Mouse (Mus musculus) common myeloid progenitor, adult 5-6 weeks (primary cell): ENCODE data around the gene Trappc13. TPM values are rescaled to one million over a fixed set of nuclear protein-coding genes. Genes with fewer than 3 reads are reported as not detected.

Experiments used
- ATAC-seq: replicated peaks from 2 replicates; pipeline ENCODE4 v1.8.0; 2016; ENCODE audit warnings: low read depth, mild to moderate bottlenecking, moderate TSS enrichment, inconsistent platforms; ENCODE audit not compliant: poor library complexity, severe bottlenecking
- total RNA-seq: library from RNA; stranded (forward); fragments of 200-1000, 187-1606 nt; gene quantifications from 2 replicates; pipeline ENCODE4 v1.2.3, GENCODE M21; 2017

Gene Trappc13
- total RNA-seq, 1 experiment from 2014 or later: 61.8 TPM

GRCm38 (mm10) chr13:104122078-104122840, 56.0 kb downstream of the Trappc13 start:
- ATAC-seq: no peak

- ATAC-seq: no peak
Measured at GRCm38 (mm10) chr13:104114827-104115226, 63.4 kb downstream of the Trappc13 start.

- ATAC-seq: no peak
Measured at GRCm38 (mm10) chr13:104113782-104114181, 64.5 kb downstream of the Trappc13 start.

- no peak for ATAC-seq
Measured at GRCm38 (mm10) chr13:104112266-104112900, 65.9 kb downstream of the Trappc13 start.

- no peak for ATAC-seq
Measured at GRCm38 (mm10) chr13:104110526-104110925, 67.7 kb downstream of the Trappc13 start.

GRCm38 (mm10) chr13:104109816-104110521, 68.3 kb downstream of the Trappc13 start:
- ATAC-seq: peak; percentile 8; the same call in 1 of the 2 replicates

- ATAC-seq: peak; percentile 93
Measured at GRCm38 (mm10) chr13:104109288-104109815, 68.9 kb downstream of the Trappc13 start, which contains the start of the genes Nln and Sgtb. Gene Nln (minus strand): TSS chr13:104109614. Gene Sgtb (plus strand): TSS chr13:104109741.

- ATAC-seq: peak; percentile 28
Measured at GRCm38 (mm10) chr13:104108651-104109287, 69.5 kb downstream of the Trappc13 start.

- ATAC-seq: peak; percentile 69
Measured at GRCm38 (mm10) chr13:104101606-104102235, 76.5 kb downstream of the Trappc13 start.

GRCm38 (mm10) chr13:104100416-104100815, 77.9 kb downstream of the Trappc13 start:
- ATAC-seq: no peak

GRCm38 (mm10) chr13:104097190-104097589, 81.1 kb downstream of the Trappc13 start:
- ATAC-seq: no peak

GRCm38 (mm10) chr13:104095955-104096354, 82.3 kb downstream of the Trappc13 start:
- no peak for ATAC-seq

- peak; percentile 61 for ATAC-seq
Measured at GRCm38 (mm10) chr13:104094531-104095385, 83.5 kb downstream of the Trappc13 start.

Other genes starting within 250 kb of the Trappc13 start
- gene Nln, start 68.9 kb downstream of the Trappc13 start, total RNA-seq: 44.7 and 55.6 TPM in 2 replicates
- 0.32 TPM in 1 of 2 replicates, not detected in the other for gene Sgtb, start 68.7 kb downstream of the Trappc13 start, total RNA-seq
- gene Trim23, start 328 bp upstream of the Trappc13 start, total RNA-seq: 25.1 and 25.3 TPM in 2 replicates
- gene Cenpk, start 50.1 kb upstream of the Trappc13 start, total RNA-seq: 87.1 and 134 TPM in 2 replicates
- gene Ppwd1, start 50.4 kb upstream of the Trappc13 start, total RNA-seq: 34.3 and 40.9 TPM in 2 replicates
- 3.0 and 3.6 TPM in 2 replicates for gene Adamts6, start 109.4 kb upstream of the Trappc13 start, total RNA-seq